Mouse (Mus musculus) liver, embryonic 14.5 days (tissue): ENCODE data around the gene Fmo2.

Source experiments
- CTCF ChIP-seq: IDR thresholded peaks from 2 replicates; pipeline ENCODE4 v1.5.1; 2016; ENCODE audit warnings: antibody characterized with exemption, low read depth, control low read depth
- EP300 ChIP-seq: IDR thresholded peaks from 2 replicates; pipeline ENCODE4 v1.6.1; 2016; ENCODE audit warnings: antibody characterized with exemption, low read depth

DNA sequence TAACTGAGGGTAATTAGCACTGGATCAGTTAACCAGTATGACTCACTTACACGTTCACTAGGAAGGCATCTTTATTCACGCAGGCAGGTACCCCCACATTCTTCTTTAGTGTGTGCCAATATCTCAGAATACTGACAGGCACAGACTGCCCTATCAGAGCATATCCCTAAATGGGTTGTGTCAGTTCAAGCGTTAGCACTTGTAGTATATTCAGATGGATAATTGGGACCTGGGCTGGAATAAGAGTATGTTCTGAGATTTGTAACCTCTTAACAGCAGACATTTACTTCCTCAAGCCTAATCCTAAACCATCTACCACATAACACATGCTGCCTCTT is 33.1 kb downstream of the Fmo2 start:
- no peak for TF ChIP-seq CTCF
- no peak for TF ChIP-seq EP300
